Mouse (Mus musculus) midbrain, postnatal 0 days (tissue): Measurements from ENCODE around the gene Gpr39. TPM values are rescaled to one million over a fixed set of nuclear protein-coding genes. Genes with fewer than 3 reads are reported as not detected.
"Not testable (repeated sequence)": the region's sequence is repeated elsewhere in the genome, so short reads cannot be mapped to it uniquely, and the experiment has no call there.

Source experiments
- ATAC-seq: fragments of 200-750 bp; cut with Nextera tagmentation; 2 replicates; pipeline ENCODE4 v1.8.0; 2017; ENCODE audit warnings: moderate number of reproducible peaks, mild to moderate bottlenecking, moderate TSS enrichment, moderate library complexity; ENCODE audit not compliant: low FRiP score
- DNase-seq: peaks from one replicate; pipeline ENCODE4 v3.0.0-alpha.2; 2015; ENCODE audit warnings: low spot score
- H3K27ac ChIP-seq: fragments of 300-500 bp; sonication (generic); 2 replicates; pipeline ENCODE4 v1.5.1; 2014; ENCODE audit warnings: low read depth, mild to moderate bottlenecking, low read length, mixed read lengths
- H3K27me3 ChIP-seq: fragments of 300-500 bp; sonication (generic); 2 replicates; pipeline ENCODE4 v1.6.1; 2014; ENCODE audit warnings: low read length, control low read depth, mixed read lengths; ENCODE audit not compliant: insufficient read depth
- H3K36me3 ChIP-seq: fragments of 300-500 bp; sonication (generic); 2 replicates; pipeline ENCODE4 v1.6.1; 2014; ENCODE audit warnings: low read length, control low read depth, mixed read lengths; ENCODE audit not compliant: insufficient read depth
- H3K4me1 ChIP-seq: fragments of 300-500 bp; sonication (generic); 2 replicates; pipeline ENCODE4 v1.6.1; 2014; ENCODE audit warnings: mild to moderate bottlenecking, control low read depth, antibody characterized with exemption, low read length, mixed read lengths; ENCODE audit not compliant: insufficient read depth
- H3K4me2 ChIP-seq: fragments of 300-500 bp; sonication (generic); 2 replicates; pipeline ENCODE4 v1.6.1; 2014; ENCODE audit warnings: low read depth, mild to moderate bottlenecking, low read length, mixed read lengths; ENCODE audit not compliant: poor library complexity, severe bottlenecking
- H3K4me3 ChIP-seq: fragments of 300-500 bp; sonication (generic); 2 replicates; pipeline ENCODE4 v1.5.1; 2014; ENCODE audit warnings: low read depth, mild to moderate bottlenecking, low read length, moderate library complexity
- H3K9ac ChIP-seq: fragments of 300-500 bp; sonication (generic); replicated peaks from 2 replicates; pipeline ENCODE4 v1.6.1; 2014; ENCODE audit warnings: mild to moderate bottlenecking, low read length, moderate library complexity, mixed read lengths; ENCODE audit not compliant: poor library complexity, severe bottlenecking
- H3K9me3 ChIP-seq: fragments of 300-500 bp; sonication (generic); 2 replicates; pipeline ENCODE4 v1.6.1; 2016; ENCODE audit warnings: low read length, control low read depth
- CTCF ChIP-seq: IDR thresholded peaks from 2 replicates; pipeline ENCODE4 v1.5.1; 2016; ENCODE audit warnings: antibody characterized with exemption, mild to moderate bottlenecking
- WGBS: fragments of 180-500 bp; shearing (Covaris S2); extraction: QIAGEN DNeasy Blood & Tissue Kit; methylation state at CpG from one replicate; pipeline ENCODE4 v1.1.7; 2014; 5-methylcytosine and 5-hydroxymethylcytosine counted together
- polyA plus RNA-seq: library from polyadenylated mRNA; unstranded; fragments of >200 nt; fragmentation: Nextera tagmentation; extraction: Ambion mirVana; gene quantifications from 2 replicates; pipeline ENCODE4 v1.2.1, GENCODE M21; 2015
- total RNA-seq: library from RNA; depleted of rRNA; stranded (reverse); fragments of >200 nt; gene quantifications from 2 replicates; pipeline ENCODE4 v1.2.3, GENCODE M21; 2014; rRNA removed

The Gpr39 gene
- total RNA-seq (1.6 TPM in 1 of 2 replicates, not detected in the other), polyA plus RNA-seq (0.06 TPM in 1 of 2 replicates, not detected in the other)

GRCm38 (mm10) chr1:125676790-125677273 lies at the start of gene Gpr39:
Gpr39 (plus strand) TSS chr1:125676995.
- Histone ChIP-seq H3K4me1 (no peaks in the 10 kb centered on the region), H3K9me3 (no peaks in the 10 kb centered on the region), H3K36me3 (no peaks in the 10 kb centered on the region), H3K9ac (no peak within 1 kb of the TSS), H3K27ac (no peak within 1 kb of the TSS), H3K4me3 (no peak within 1 kb of the TSS), H3K27me3 (no peaks in the 10 kb centered on the region), H3K4me2 (no peak within 1 kb of the TSS)
- DNase-seq (no peak), ATAC-seq (no peak)
- 66% methylated on average over 15 of the region's 15 CpGs for WGBS
- TF ChIP-seq CTCF, result no peak

- Histone ChIP-seq H3K27ac (no peak overlapping the region), H3K4me1 (0 out of 2 replicates have a peak, but pooled peaks cover 6% of the 10 kb centered on the region), H3K36me3 (no peaks in the 10 kb centered on the region), H3K9ac (no peak overlapping the region), H3K9me3 (no peaks in the 10 kb centered on the region), H3K27me3 (no peaks in the 10 kb centered on the region), H3K4me2 (no peak overlapping the region), H3K4me3 (no peak overlapping the region)
- WGBS, result 39% methylated on average over 8 of the region's 8 CpGs
- no peak for TF ChIP-seq CTCF
- DNase-seq, result peak; percentile 83
- ATAC-seq, result no peak
These were observed 37.1 kb upstream of the Gpr39 start for GRCm38 (mm10) chr1:125639501-125640253.

GRCm38 (mm10) chr1:125643643-125644042 lies 33.2 kb upstream of the Gpr39 start:
- 55% methylated on average over 1 of the region's 1 CpGs for WGBS
- peak; percentile 62 for DNase-seq
- H3K9me3 ChIP-seq, result no peaks in the 10 kb centered on the region
- no peak overlapping the region for H3K27ac ChIP-seq
- no peak overlapping the region for H3K4me3 ChIP-seq
- H3K9ac ChIP-seq, result no peak overlapping the region
- no peak for ATAC-seq
- no peak for TF ChIP-seq CTCF
- no peaks in the 10 kb centered on the region for H3K36me3 ChIP-seq
- H3K27me3 ChIP-seq, result no peaks in the 10 kb centered on the region
- no peak overlapping the region for H3K4me2 ChIP-seq
- 0 out of 2 replicates have a peak, but pooled peaks cover 6% of the 10 kb centered on the region for H3K4me1 ChIP-seq

GRCm38 (mm10) chr1:125646816-125647215 lies 30.0 kb upstream of the Gpr39 start:
- not testable (repeated sequence) for H3K4me1 ChIP-seq, ATAC-seq, H3K4me3 ChIP-seq, H3K27me3 ChIP-seq, H3K36me3 ChIP-seq, H3K27ac ChIP-seq, H3K9ac ChIP-seq, H3K9me3 ChIP-seq, H3K4me2 ChIP-seq, DNase-seq
- 90% methylated on average over 2 of the region's 2 CpGs for whole genome bisulfite sequencing
- TF ChIP-seq CTCF, result peak; percentile 6; the same call in 1 of the 2 replicates

GRCm38 (mm10) chr1:125648011-125648410 lies 28.8 kb upstream of the Gpr39 start:
- Histone ChIP-seq H3K36me3 (no peaks in the 10 kb centered on the region), H3K9ac (no peak overlapping the region), H3K9me3 (no peaks in the 10 kb centered on the region), H3K27me3 (no peaks in the 10 kb centered on the region), H3K4me2 (no peak overlapping the region), H3K4me1 (no peaks in the 10 kb centered on the region), H3K4me3 (no peak overlapping the region), H3K27ac (no peak overlapping the region)
- TF ChIP-seq CTCF, result no peak
- no peak for ATAC-seq
- 92% methylated on average over 4 of the region's 4 CpGs for WGBS
- no peak for DNase-seq

GRCm38 (mm10) chr1:125649056-125649455 lies 27.7 kb upstream of the Gpr39 start:
- 94% methylated on average over 3 of the region's 3 CpGs for WGBS
- ATAC-seq, result no peak

More at GRCm38 (mm10) chr1:125649056-125649455, 27.7 kb upstream of the Gpr39 start:
- H3K36me3 ChIP-seq, result no peaks in the 10 kb centered on the region
- H3K9ac ChIP-seq, result no peak overlapping the region
- no peak overlapping the region for H3K4me3 ChIP-seq
- no peaks in the 10 kb centered on the region for H3K27me3 ChIP-seq
- no peak overlapping the region for H3K27ac ChIP-seq
- TF ChIP-seq CTCF, result no peak
- DNase-seq, result no peak
- no peaks in the 10 kb centered on the region for H3K9me3 ChIP-seq
- no peaks in the 10 kb centered on the region for H3K4me1 ChIP-seq
- H3K4me2 ChIP-seq, result no peak overlapping the region
